Mouse (Mus musculus) megakaryocyte, embryonic 14.5 days (primary cell): ENCODE measurements at regions not wholly inside any gene's neighbourhood (a gene's known extent, or its start where the extent isn't known, plus 50 kb on each side); places are given as distances from the start of the nearest gene placed in this dataset.

Experiments used
- FLI1 ChIP-seq: IDR thresholded peaks from 2 replicates; pipeline ENCODE4 v1.6.1; 2012; ENCODE audit warnings: low read length, inconsistent platforms, mixed read lengths
- GATA1 ChIP-seq: IDR thresholded peaks from 3 replicates; pipeline ENCODE4 v1.6.1; 2012; ENCODE audit warnings: mixed read lengths, low read length, inconsistent platforms, borderline replicate concordance

DNA sequence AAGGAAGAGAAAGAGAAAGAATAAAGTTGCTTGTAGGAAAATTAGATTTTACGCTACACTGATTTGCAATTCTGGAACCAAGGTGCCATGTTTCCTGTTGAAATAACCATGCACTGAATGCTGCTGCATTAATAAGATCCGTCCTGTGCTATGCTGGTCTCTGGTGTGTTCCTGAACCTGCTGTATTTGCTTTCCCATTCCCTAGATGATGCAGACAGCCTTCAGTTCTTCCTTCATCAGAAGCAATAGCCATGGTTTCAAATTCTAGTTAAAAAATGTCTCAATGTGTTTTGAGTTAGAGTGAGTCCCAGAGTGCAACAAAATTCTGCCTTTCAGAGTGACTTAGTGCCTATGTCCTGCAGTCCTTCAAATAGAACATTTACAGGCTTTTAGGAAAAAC lies 120.1 kb upstream of the Il6 start:
- no peak for TF ChIP-seq GATA1
- no peak for TF ChIP-seq FLI1
